Mouse (Mus musculus): ENCODE results near the gene Chst4. TPM values are rescaled to one million over a fixed set of nuclear protein-coding genes. Genes with fewer than 3 reads are reported as not detected.
"Not testable (repeated sequence)": the region's sequence is repeated elsewhere in the genome, so short reads cannot be mapped to it uniquely, and the experiment has no call there.

The Chst4 gene
- not detected for total RNA-seq (2021)
- long read RNA-seq, experiment 1: 0 reads
- long read RNA-seq, experiment 2: 0 reads

- no peak for DNase-seq
These were observed at the start of gene Chst4 for GRCm38 (mm10) chr8:110039659-110040058. Gene Chst4 (minus strand): TSS chr8:110039740.

GRCm38 (mm10) chr8:110082416-110083105 is 43.0 kb upstream of the Chst4 start:
- DNase-seq: no peak

GRCm38 (mm10) chr8:110079282-110080221 is 40.0 kb upstream of the Chst4 start, which contains the start of gene Zfp612:
Gene Zfp612 (plus strand): TSS chr8:110079746.
- DNase-seq: peak; percentile 66

GRCm38 (mm10) chr8:110074496-110074895 is 35.0 kb upstream of the Chst4 start:
- no peak for DNase-seq

- DNase-seq: no peak
These were observed 32.1 kb upstream of the Chst4 start for GRCm38 (mm10) chr8:110071600-110071999.

- DNase-seq: no peak
These were observed 30.2 kb upstream of the Chst4 start for GRCm38 (mm10) chr8:110069706-110070105.

GRCm38 (mm10) chr8:110065676-110066075 is 26.1 kb upstream of the Chst4 start:
- no peak for DNase-seq

- DNase-seq: no peak
These were observed 25.2 kb upstream of the Chst4 start for GRCm38 (mm10) chr8:110064606-110065365.

GRCm38 (mm10) chr8:110064161-110064560 is 24.6 kb upstream of the Chst4 start:
- no peak for DNase-seq

GRCm38 (mm10) chr8:110058207-110058606 is 18.7 kb upstream of the Chst4 start:
- no peak for DNase-seq

- DNase-seq: no peak
These were observed 11.7 kb upstream of the Chst4 start for GRCm38 (mm10) chr8:110051208-110051607.

GRCm38 (mm10) chr8:110040509-110040908 is 969 bp upstream of the Chst4 start:
- DNase-seq: no peak

GRCm38 (mm10) chr8:110039216-110039615 is 324 bp downstream of the Chst4 start:
- DNase-seq: no peak

- no peak for DNase-seq
These were observed 3.4 kb downstream of the Chst4 start for GRCm38 (mm10) chr8:110036156-110036555.

GRCm38 (mm10) chr8:110034331-110034730 is 5.2 kb downstream of the Chst4 start:
- no peak for DNase-seq

- DNase-seq: not testable (repeated sequence)
These were observed 5.8 kb downstream of the Chst4 start for GRCm38 (mm10) chr8:110033771-110034170.

- no peak for DNase-seq
These were observed 16.7 kb downstream of the Chst4 start for GRCm38 (mm10) chr8:110022768-110023344.

- no peak for DNase-seq
These were observed 17.5 kb downstream of the Chst4 start for GRCm38 (mm10) chr8:110022081-110022480.

- DNase-seq: no peak
These were observed 28.7 kb downstream of the Chst4 start for GRCm38 (mm10) chr8:110010868-110011267.

- no peak for DNase-seq
These were observed 30.5 kb downstream of the Chst4 start for GRCm38 (mm10) chr8:110008995-110009446.

- DNase-seq: no peak
These were observed 31.1 kb downstream of the Chst4 start for GRCm38 (mm10) chr8:110008228-110008994.
